Mouse (Mus musculus): ENCODE results near the gene 2410137M14Rik. TPM values are rescaled to one million over a fixed set of nuclear protein-coding genes. Genes with fewer than 3 reads are reported as not detected.

2410137M14Rik gene
- 0.32 and 0.35 TPM in 2 replicates for polyA plus RNA-seq (2021; fragmentation: Nextera tagmentation)
- long read RNA-seq, experiment 1: 0 reads
- long read RNA-seq, experiment 2: 0 reads

DNA sequence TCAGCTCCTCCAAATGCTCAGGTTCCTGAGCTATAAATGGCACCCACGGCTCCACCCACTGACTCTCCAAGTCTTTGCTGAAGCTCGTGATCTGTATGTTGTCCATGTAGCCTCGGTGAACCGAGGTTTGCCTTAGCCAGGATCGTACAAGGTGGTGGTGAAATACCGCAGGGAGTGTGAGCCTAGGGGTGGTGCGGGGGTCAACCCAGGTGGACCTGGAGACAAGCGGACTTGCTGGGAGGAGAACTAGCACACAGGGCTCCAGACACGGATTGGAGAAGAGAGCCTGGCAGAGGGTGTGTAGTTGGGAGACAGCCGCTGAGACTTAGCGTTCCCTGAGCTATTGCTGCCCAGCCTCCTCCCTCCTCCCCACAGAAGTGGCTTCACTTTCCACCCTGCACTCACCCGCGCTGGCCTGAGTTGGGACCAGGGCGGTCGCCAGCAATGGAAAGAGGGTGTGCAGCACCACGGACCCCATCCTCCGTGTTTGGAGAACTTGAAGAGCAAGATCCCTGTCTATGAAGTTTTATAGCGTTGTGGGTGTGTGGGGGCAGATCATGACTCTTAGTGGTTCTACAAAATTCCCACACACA lies at the start of gene 2410137M14Rik:
TSS of gene 2410137M14Rik (minus strand) at position 17 of the 593 bp plus-strand sequence.

DNA sequence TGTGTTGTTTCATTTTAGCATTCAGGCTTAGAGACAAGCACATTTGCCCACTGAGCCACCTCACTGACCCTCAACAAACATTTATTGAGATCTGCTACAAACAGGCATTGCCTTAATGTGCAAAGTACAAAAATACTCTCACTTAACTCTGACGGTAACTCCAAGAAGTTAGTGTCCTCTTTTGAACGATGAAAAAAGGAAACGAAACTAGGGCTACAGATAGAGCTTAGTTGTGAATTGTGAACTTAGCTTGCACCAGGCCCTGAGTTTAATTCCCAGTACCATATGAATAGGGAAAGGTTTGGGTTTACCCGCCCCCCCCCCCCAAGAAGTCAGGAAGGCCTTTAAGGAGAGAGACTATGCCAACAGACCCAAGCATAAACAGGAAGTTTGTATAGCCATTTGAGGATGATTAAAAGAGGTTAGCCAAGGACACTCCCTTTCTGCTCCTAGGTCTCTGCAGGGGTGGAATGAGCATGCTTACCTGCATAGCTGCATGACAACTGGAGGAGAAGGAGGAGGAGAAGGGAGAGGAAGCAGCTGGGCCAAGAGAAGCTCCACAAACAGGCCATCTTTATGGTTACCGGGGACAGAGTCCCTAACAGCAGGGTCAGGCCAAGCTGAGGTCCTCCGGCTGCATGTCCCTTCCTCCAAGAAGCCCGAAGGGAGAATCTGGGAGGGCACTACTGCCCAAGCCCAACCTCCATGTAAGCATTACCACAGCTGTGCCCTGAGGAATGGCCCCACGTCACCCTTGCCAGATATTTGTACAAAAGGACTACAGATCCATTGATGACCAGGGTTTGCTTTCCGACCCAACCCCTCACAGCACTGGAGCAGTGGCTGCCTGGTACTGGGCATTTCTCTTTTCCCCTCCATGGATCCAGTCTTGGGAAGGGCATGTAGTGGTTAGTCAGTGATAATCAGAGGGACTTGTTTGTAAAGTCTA lies 41.9 kb upstream of the 2410137M14Rik start, which contains the start of gene Mog:
TSS of gene Mog (minus strand) at position 771 of the 949 bp plus-strand sequence.

DNA sequence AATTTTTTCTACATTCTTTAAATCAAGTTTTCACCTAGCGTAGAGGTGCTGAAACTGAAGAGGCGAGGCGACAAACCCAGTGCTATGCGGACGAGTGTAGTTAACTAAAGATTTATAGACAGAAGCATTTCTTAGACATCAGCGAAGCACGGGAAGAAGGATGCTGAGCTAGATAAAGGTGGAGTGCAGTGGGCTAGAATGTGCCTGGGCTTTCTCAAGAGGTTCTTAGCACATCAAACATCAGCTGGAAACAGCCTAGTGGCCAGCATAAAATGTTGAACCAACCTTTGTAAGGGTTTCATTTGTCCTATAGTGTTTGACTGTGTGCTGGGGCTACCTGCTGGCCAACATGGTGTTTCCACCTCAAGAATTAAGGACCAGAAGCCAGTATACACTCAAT lies 19.8 kb upstream of the 2410137M14Rik start, which contains the start of gene Zfp57:
TSS of gene Zfp57 (plus strand) at position 301 of the 400 bp plus-strand sequence.

DNA sequence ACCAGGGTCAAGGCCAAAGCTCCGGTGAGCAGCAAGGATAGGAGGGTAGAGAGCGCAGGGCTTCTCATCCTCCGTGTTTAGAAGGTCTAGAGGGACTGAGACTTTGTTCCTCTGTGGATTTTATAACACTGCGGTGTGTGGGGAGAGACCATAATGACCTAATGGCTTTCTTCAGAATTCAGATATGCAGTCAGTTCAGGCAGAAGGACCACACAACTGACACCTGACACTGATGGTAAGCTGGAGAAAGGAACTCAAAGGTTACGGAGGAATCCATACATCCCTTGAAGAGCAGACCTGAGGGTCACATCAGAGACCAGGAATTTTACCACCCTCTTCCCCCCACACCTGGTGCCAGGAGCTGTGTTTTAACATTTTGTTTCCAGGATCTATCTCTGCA lies 8.4 kb upstream of the 2410137M14Rik start, which contains the start of gene H2-M5:
TSS of gene H2-M5 (minus strand) at position 101 of the 400 bp plus-strand sequence.

DNA sequence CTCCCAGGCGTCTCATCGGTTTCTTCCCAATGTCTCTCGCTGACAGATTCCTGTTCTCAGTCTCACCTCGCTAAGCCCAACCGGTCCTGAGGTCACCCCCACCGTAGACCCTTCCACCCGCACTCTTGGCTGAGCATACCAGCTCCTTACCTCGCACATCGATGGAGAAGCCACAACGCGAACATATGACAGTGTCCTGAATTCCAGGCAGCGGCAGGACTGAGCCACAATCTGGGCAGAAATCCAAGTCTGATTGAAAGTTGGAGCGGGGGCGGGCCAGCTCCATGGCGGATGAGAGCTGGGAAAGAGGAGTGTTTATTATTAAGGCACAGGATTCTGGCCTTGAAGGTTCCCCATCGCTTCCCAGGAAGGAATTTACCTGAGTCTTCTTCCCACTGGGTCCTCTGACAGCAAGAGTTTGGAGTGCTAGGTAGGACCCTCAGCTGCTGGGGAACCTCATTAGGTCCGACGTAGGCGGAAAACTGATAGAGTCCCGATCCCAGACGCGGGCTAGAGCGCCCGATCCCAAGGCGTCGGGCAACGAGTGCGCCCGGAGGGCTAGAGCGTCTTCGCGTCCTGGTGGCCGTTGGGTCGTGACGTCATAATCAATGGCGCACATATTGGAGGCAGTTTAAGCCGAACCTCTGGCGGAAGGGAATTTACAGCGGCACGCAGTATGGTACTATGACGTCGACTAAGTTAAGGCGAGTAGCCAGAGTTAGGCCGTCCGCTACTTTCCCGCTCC lies 22.9 kb downstream of the 2410137M14Rik start, which contains the start of the genes Znrd1 and Znrd1as:
TSS of gene Znrd1 (minus strand) at position 561 of the 745 bp plus-strand sequence.
TSS of gene Znrd1as (plus strand) at position 594 of the 745 bp plus-strand sequence.

DNA sequence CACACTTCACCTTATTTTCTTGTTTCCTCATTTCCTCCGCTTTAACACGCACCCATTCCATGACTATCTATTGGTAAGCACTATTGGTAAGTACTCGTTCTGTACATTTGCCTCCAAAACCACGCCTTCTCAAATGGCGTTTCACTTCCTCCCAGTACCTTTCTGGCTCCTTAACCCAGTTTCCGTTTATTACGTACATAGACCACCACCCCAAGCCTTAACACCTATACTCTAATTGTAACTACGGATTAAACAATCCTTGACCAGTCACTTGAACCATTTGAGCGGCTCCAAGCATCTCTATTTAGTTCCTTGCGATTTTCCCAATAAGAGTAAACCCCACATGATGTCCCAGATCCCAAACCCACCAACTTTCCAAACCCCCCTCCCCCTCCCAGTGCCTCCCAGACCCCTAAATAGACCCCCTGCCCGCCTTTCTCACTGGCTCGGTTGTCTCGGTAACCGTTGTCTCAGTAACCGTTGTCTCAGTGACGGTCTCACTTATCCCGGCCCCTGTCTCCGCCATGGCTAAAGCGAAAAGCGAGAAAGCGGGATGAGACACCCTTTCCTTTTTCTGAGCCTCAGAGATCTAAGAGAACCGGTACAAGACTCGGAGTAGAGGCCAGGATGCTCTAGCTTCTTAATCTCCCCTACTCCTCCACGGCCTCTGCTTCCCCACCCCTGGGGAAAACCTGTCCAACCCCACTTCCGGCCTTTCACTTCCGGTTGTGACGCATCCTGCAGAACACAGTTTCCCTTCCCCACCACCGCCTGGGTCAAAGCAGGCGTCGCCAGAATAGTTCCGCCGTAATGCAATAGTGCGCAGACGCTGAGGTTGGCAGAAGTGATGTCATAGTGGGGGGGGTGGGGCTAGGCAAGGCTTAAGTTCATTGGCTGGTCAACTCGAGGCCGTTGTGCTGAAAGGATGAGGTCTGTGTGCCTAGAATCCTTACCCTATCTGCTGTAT lies 29.8 kb downstream of the 2410137M14Rik start, which contains the start of gene Ppp1r11:
TSS of gene Ppp1r11 (minus strand) at position 761 of the 967 bp plus-strand sequence.

DNA sequence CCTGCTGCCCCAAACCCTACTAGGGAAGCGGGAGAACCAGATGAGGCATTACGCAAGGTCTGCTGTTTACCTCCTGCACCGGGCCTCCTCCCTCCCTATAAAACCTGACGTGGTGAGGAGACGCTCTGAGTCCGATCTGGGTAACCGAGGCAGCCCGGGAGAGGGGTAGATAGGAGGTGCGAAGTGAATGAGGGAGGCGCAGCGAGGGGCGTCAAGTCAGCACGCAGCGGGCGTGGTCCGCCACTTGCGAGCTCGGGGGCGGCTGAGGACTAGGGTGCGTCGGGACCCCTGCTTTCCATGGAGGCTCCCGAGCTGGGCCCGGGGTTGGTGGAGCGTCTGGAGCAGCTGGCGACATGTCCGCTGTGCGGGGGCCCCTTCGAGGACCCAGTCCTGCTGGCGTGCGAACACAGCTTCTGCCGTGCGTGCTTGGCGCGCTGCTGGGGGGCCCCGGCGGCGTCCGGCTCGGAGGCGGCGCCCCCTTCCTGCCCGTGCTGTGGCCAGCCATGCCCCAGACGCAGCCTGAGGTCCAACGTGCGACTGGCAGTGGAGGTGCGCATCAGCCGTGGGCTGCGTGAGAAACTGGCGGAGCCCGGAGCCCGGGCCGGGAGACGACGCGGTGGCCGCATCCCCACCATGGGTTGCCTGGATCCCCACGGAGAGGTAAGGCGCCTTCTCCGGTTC lies 38.1 kb downstream of the 2410137M14Rik start, which contains the start of gene Rnf39:
TSS of gene Rnf39 (plus strand) at position 128 of the 681 bp plus-strand sequence.

Other genes with a start within 250 kb of the 2410137M14Rik start
- gene H2-M10.5, start 208.3 kb downstream of the 2410137M14Rik start, polyA plus RNA-seq (2021; fragmentation: Nextera tagmentation): not detected in 2 replicates
- gene H2-M10.6, start 169.1 kb downstream of the 2410137M14Rik start, polyA plus RNA-seq (2021; fragmentation: Nextera tagmentation): not detected in 2 replicates
- 11.3 and 14.1 TPM in 2 replicates for gene Trim26, start 144.1 kb downstream of the 2410137M14Rik start, polyA plus RNA-seq (2021; fragmentation: Nextera tagmentation)
- not detected in 2 replicates for gene Trim15, start 114.0 kb downstream of the 2410137M14Rik start, polyA plus RNA-seq (2021; fragmentation: Nextera tagmentation)
- not detected in 2 replicates for gene Trim10, start 111.7 kb downstream of the 2410137M14Rik start, polyA plus RNA-seq (2021; fragmentation: Nextera tagmentation)
- gene Trim40, start 91.1 kb downstream of the 2410137M14Rik start, polyA plus RNA-seq (2021; fragmentation: Nextera tagmentation): 0.08 and 0.12 TPM in 2 replicates
- gene Trim31, start 83.1 kb downstream of the 2410137M14Rik start, polyA plus RNA-seq (2021; fragmentation: Nextera tagmentation): not detected in 2 replicates
- 6.4 and 8.9 TPM in 2 replicates for gene Rnf39, start 38.3 kb downstream of the 2410137M14Rik start, polyA plus RNA-seq (2021; fragmentation: Nextera tagmentation)
- gene Ppp1r11, start 29.5 kb downstream of the 2410137M14Rik start, polyA plus RNA-seq (2021; fragmentation: Nextera tagmentation): 228 and 260 TPM in 2 replicates
- 74.8 and 82.8 TPM in 2 replicates for gene Znrd1, start 22.7 kb downstream of the 2410137M14Rik start, polyA plus RNA-seq (2021; fragmentation: Nextera tagmentation)
- 5.4 and 6.6 TPM in 2 replicates for gene Znrd1as, start 22.6 kb downstream of the 2410137M14Rik start, polyA plus RNA-seq (2021; fragmentation: Nextera tagmentation)
- gene H2-M5, start 8.3 kb upstream of the 2410137M14Rik start, polyA plus RNA-seq (2021; fragmentation: Nextera tagmentation): 0.13 and 0.44 TPM in 2 replicates
- 1.6 and 1.9 TPM in 2 replicates for gene Zfp57, start 19.9 kb upstream of the 2410137M14Rik start, polyA plus RNA-seq (2021; fragmentation: Nextera tagmentation)
- gene Mog, start 42.2 kb upstream of the 2410137M14Rik start, polyA plus RNA-seq (2021; fragmentation: Nextera tagmentation): 88.6 and 118 TPM in 2 replicates
- gene Gabbr1, start 64.7 kb upstream of the 2410137M14Rik start, polyA plus RNA-seq (2021; fragmentation: Nextera tagmentation): 57.4 and 138 TPM in 2 replicates
- gene Olfr90, start 107.3 kb upstream of the 2410137M14Rik start, polyA plus RNA-seq (2021; fragmentation: Nextera tagmentation): not detected in 2 replicates
- not detected in 2 replicates for gene Olfr91, start 117.0 kb upstream of the 2410137M14Rik start, polyA plus RNA-seq (2021; fragmentation: Nextera tagmentation)
- not detected in 2 replicates for gene Olfr92, start 138.9 kb upstream of the 2410137M14Rik start, polyA plus RNA-seq (2021; fragmentation: Nextera tagmentation)
- gene Olfr93, start 180.3 kb upstream of the 2410137M14Rik start, polyA plus RNA-seq (2021; fragmentation: Nextera tagmentation): not detected in 2 replicates
- gene Ubd, start 212.7 kb upstream of the 2410137M14Rik start, polyA plus RNA-seq (2021; fragmentation: Nextera tagmentation): not detected in 2 replicates
- not detected in 2 replicates for gene Olfr94, start 219.8 kb upstream of the 2410137M14Rik start, polyA plus RNA-seq (2021; fragmentation: Nextera tagmentation)
- gene Olfr95, start 231.9 kb upstream of the 2410137M14Rik start, polyA plus RNA-seq (2021; fragmentation: Nextera tagmentation): not detected in 2 replicates
- gene Olfr96, start 238.9 kb upstream of the 2410137M14Rik start, polyA plus RNA-seq (2021; fragmentation: Nextera tagmentation): not detected in 2 replicates